Mouse (Mus musculus): ENCODE measurements around the gene AB124611. TPM values are rescaled to one million over a fixed set of nuclear protein-coding genes. Genes with fewer than 3 reads are reported as not detected.
"Not testable (repeated sequence)": the region's sequence is repeated elsewhere in the genome, so short reads cannot be mapped to it uniquely, and the experiment has no call there.

AB124611 gene
- polyA plus RNA-seq, 1 experiment from 2014 or later = 4.7 TPM

GRCm38 (mm10) chr9:21505767-21506166 lies 20.2 kb upstream of the AB124611 start:
- Histone ChIP-seq H3K9me3 (no peaks in the 10 kb centered on the region), H3K27me3 (replicated peaks; ENCODE audit: low read depth, poor library complexity, severe bottlenecking) (no peaks in the 10 kb centered on the region), H3K27ac (replicated peaks) (no peak overlapping the region), H3K4me1 (peaks cover 15% of the 10 kb centered on the region), H3K36me3 (replicated peaks) (peaks cover 69% of the 10 kb centered on the region), H3K4me3 (no peak overlapping the region)
- no peak for DNase-seq (ENCODE audit: low spot score)

- 93% methylated on average over 15 of the region's 15 CpGs for WGBS
- H3K4me3 ChIP-seq = no peak overlapping the region
- peaks cover 63% of the 10 kb centered on the region for H3K36me3 ChIP-seq (replicated peaks)
- H3K27me3 ChIP-seq (replicated peaks; ENCODE audit: low read depth, poor library complexity, severe bottlenecking) = no peaks in the 10 kb centered on the region
- no peak overlapping the region for H3K27ac ChIP-seq (replicated peaks)
- peaks cover 20% of the 10 kb centered on the region for H3K4me1 ChIP-seq
- no peak for DNase-seq (ENCODE audit: low spot score)
- no peaks in the 10 kb centered on the region for H3K9me3 ChIP-seq
Observed at GRCm38 (mm10) chr9:21507753-21508430, 18.1 kb upstream of the AB124611 start.

- Histone ChIP-seq H3K36me3 (replicated peaks) (peaks cover 53% of the 10 kb centered on the region), H3K4me3 (peak overlapping the region; percentile 80), H3K27ac (replicated peaks) (peak overlapping the region; percentile 94; the same call in 1 of the 2 replicates), H3K27me3 (replicated peaks; ENCODE audit: low read depth, poor library complexity, severe bottlenecking) (no peaks in the 10 kb centered on the region), H3K9me3 (peaks cover 3% of the 10 kb centered on the region; the same call in 1 of the 2 replicates), H3K4me1 (peaks cover 20% of the 10 kb centered on the region)
- no peak for DNase-seq (ENCODE audit: low spot score)
- 74% methylated on average over 7 of the region's 7 CpGs for WGBS
Observed at GRCm38 (mm10) chr9:21508871-21509404, 17.0 kb upstream of the AB124611 start.

- H3K27me3 ChIP-seq (replicated peaks; ENCODE audit: low read depth, poor library complexity, severe bottlenecking) = no peaks in the 10 kb centered on the region
- peaks cover 3% of the 10 kb centered on the region; the same call in 1 of the 2 replicates for H3K9me3 ChIP-seq
- peak; percentile 96 for DNase-seq (ENCODE audit: low spot score)
- peaks cover 42% of the 10 kb centered on the region for H3K36me3 ChIP-seq (replicated peaks)
- H3K4me3 ChIP-seq = peak within 1 kb of the TSS; percentile 80
- peaks cover 20% of the 10 kb centered on the region for H3K4me1 ChIP-seq
- WGBS = under 1% methylated on average over 44 of the region's 44 CpGs
- H3K27ac ChIP-seq (replicated peaks) = peak within 1 kb of the TSS; percentile 94
Observed at GRCm38 (mm10) chr9:21509772-21510688, 15.9 kb upstream of the AB124611 start, which contains the start of gene Tmed1. Gene Tmed1 (minus strand): TSS chr9:21510252.

- Histone ChIP-seq H3K4me1 (peaks cover 20% of the 10 kb centered on the region), H3K9me3 (peaks cover 3% of the 10 kb centered on the region; the same call in 1 of the 2 replicates), H3K4me3 (peak overlapping the region; percentile 80), H3K27me3 (replicated peaks; ENCODE audit: low read depth, poor library complexity, severe bottlenecking) (no peaks in the 10 kb centered on the region), H3K36me3 (replicated peaks) (peaks cover 35% of the 10 kb centered on the region), H3K27ac (replicated peaks) (peak overlapping the region; percentile 94)
- WGBS = 6% methylated on average over 7 of the region's 7 CpGs
- no peak for DNase-seq (ENCODE audit: low spot score)
Observed at GRCm38 (mm10) chr9:21510689-21511015, 15.3 kb upstream of the AB124611 start.

GRCm38 (mm10) chr9:21511052-21511451 lies 14.9 kb upstream of the AB124611 start:
- peaks cover 31% of the 10 kb centered on the region for H3K36me3 ChIP-seq (replicated peaks)
- peaks cover 3% of the 10 kb centered on the region; the same call in 1 of the 2 replicates for H3K9me3 ChIP-seq
- WGBS = 78% methylated on average over 9 of the region's 9 CpGs

GRCm38 (mm10) chr9:21513466-21513865 lies 12.5 kb upstream of the AB124611 start:
- no peak for DNase-seq (ENCODE audit: low spot score)
- WGBS = 98% methylated on average over 4 of the region's 4 CpGs
- H3K4me3 ChIP-seq = no peak overlapping the region
- peaks cover 7% of the 10 kb centered on the region for H3K36me3 ChIP-seq (replicated peaks)
- no peaks in the 10 kb centered on the region for H3K27me3 ChIP-seq (replicated peaks; ENCODE audit: low read depth, poor library complexity, severe bottlenecking)
- H3K27ac ChIP-seq (replicated peaks) = no peak overlapping the region
- H3K9me3 ChIP-seq = peaks cover 3% of the 10 kb centered on the region; the same call in 1 of the 2 replicates
- peaks cover 20% of the 10 kb centered on the region for H3K4me1 ChIP-seq

More at GRCm38 (mm10) chr9:21511052-21511451, 14.9 kb upstream of the AB124611 start:
- peaks cover 20% of the 10 kb centered on the region for H3K4me1 ChIP-seq
- peak overlapping the region; percentile 94 for H3K27ac ChIP-seq (replicated peaks)
- H3K27me3 ChIP-seq (replicated peaks; ENCODE audit: low read depth, poor library complexity, severe bottlenecking) = no peaks in the 10 kb centered on the region
- peak overlapping the region; percentile 80 for H3K4me3 ChIP-seq
- DNase-seq (ENCODE audit: low spot score) = no peak

GRCm38 (mm10) chr9:21517947-21518495 lies 8.0 kb upstream of the AB124611 start:
- H3K4me1 ChIP-seq = no peaks in the 10 kb centered on the region
- DNase-seq (ENCODE audit: low spot score) = no peak
- H3K4me3 ChIP-seq = no peak overlapping the region
- no peaks in the 10 kb centered on the region; the same call in 1 of the 2 replicates for H3K36me3 ChIP-seq (replicated peaks)
- no peak overlapping the region for H3K27ac ChIP-seq (replicated peaks)
- peaks cover 8% of the 10 kb centered on the region for H3K9me3 ChIP-seq
- WGBS = 75% methylated on average over 6 of the region's 6 CpGs
- H3K27me3 ChIP-seq (replicated peaks; ENCODE audit: low read depth, poor library complexity, severe bottlenecking) = no peaks in the 10 kb centered on the region

GRCm38 (mm10) chr9:21518690-21519089 lies 7.3 kb upstream of the AB124611 start:
- H3K4me3 ChIP-seq; H3K27me3 ChIP-seq (replicated peaks; ENCODE audit: low read depth, poor library complexity, severe bottlenecking); DNase-seq (ENCODE audit: low spot score); H3K9me3 ChIP-seq; H3K4me1 ChIP-seq; H3K36me3 ChIP-seq (replicated peaks); H3K27ac ChIP-seq (replicated peaks): not testable (repeated sequence)
- WGBS = 88% methylated on average over 6 of the region's 6 CpGs

- WGBS = 77% methylated on average over 7 of the region's 7 CpGs
- Histone ChIP-seq H3K4me1 (peaks cover 18% of the 10 kb centered on the region), H3K27ac (replicated peaks) (no peak overlapping the region), H3K4me3 (no peak overlapping the region), H3K36me3 (replicated peaks) (peaks cover 3% of the 10 kb centered on the region; the same call in 1 of the 2 replicates), H3K27me3 (replicated peaks; ENCODE audit: low read depth, poor library complexity, severe bottlenecking) (no peaks in the 10 kb centered on the region), H3K9me3 (peaks cover 5% of the 10 kb centered on the region)
- no peak for DNase-seq (ENCODE audit: low spot score)
Observed at GRCm38 (mm10) chr9:21525142-21525936, 637 bp upstream of the AB124611 start.

- H3K36me3 ChIP-seq (replicated peaks) = peaks cover 3% of the 10 kb centered on the region; the same call in 1 of the 2 replicates
- no peak overlapping the region for H3K27ac ChIP-seq (replicated peaks)
- DNase-seq (ENCODE audit: low spot score) = no peak
- H3K27me3 ChIP-seq (replicated peaks; ENCODE audit: low read depth, poor library complexity, severe bottlenecking) = no peaks in the 10 kb centered on the region
- H3K4me1 ChIP-seq = peaks cover 18% of the 10 kb centered on the region
- peaks cover 5% of the 10 kb centered on the region for H3K9me3 ChIP-seq
- no peak overlapping the region for H3K4me3 ChIP-seq
- 80% methylated on average over 3 of the region's 3 CpGs for WGBS
Observed at GRCm38 (mm10) chr9:21526634-21526944, 613 bp downstream of the AB124611 start.
